Mouse (Mus musculus): Measurements from ENCODE around the gene Fam196b.

The Fam196b gene

DNA sequence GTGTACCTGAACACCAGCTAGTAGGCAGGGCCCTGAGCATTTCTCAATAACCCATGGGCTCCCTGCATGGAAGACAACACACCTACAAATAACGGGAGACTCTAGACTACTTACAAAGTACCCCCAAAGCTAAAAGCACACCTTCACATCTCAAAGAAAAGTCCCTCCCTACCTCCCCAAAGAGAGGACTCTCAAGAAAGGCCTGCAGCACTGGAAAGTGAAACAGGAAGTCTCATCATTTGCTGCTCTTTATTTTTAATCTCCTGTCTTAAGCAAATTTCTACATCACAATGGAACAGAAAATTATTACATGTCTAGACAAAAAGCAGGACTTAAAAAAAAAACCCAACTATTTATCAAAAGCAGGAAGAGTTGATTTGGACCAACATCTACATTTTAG is 90.7 kb downstream of the Fam196b start:
- DNase-seq (ENCODE audit: low read depth, low spot score) = peak; percentile 27

DNA sequence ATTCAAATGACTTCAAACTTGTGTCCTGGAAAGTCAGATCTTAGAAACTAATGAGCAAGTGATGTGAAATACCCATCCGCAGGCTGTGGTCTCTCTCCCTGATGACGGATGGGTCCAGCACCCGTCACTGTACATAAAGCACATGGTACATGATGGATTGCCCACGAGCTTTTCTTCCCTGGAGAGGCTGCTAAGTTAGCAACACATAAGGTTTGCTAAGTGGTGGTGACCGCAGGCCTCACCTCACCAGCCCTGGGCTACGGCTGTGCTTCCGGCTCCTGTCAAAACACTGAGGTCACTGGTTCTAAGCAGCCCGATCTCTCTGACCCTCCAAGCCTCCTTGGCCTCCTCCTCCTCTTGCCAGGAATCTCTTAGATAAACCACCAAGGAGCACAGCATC is 91.7 kb downstream of the Fam196b start:
- no peak for DNase-seq (ENCODE audit: low read depth, low spot score)

- no peak for DNase-seq (ENCODE audit: low read depth, low spot score)
Measured at GRCm38 (mm10) chr11:34406850-34407249, 92.2 kb downstream of the Fam196b start.

DNA sequence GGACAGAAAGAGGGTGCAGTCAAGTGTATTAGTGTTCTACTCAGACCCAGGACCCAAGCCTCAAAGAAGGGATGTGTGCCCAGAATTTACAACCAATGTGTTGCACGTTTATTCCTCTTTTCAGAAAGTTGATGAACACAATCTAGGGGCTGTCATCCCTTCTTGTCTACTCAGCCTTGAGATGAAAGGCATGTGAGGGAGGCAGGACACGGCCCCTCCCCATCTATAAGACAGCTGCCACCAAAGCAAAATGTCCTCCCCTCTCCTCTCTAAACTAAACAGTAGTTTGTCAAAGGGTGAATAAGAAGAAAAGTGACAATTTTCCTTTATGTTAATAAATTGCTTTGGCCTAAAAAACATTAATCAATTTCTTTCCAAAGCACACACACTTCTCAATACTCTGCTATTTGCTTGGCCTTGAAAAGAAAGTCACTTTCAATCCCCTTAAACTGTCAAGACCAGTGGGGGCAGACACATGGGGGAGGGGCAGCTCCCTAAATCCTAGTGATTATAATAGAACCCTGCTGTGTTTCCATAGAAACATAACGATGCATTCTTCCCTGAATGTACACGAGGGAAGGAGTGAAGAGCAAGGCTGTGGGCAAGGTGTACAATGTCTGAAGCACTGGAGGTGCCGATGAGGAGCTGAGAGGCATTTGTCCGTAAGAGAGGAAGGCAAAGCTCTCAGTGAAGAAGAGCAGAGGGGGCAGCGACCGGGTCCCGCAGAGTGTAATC is 101.4 kb downstream of the Fam196b start:
- no peak for DNase-seq (ENCODE audit: low read depth, low spot score)

- no peak for DNase-seq (ENCODE audit: low read depth, low spot score)
Measured at GRCm38 (mm10) chr11:34416619-34416979, 102.0 kb downstream of the Fam196b start.

DNA sequence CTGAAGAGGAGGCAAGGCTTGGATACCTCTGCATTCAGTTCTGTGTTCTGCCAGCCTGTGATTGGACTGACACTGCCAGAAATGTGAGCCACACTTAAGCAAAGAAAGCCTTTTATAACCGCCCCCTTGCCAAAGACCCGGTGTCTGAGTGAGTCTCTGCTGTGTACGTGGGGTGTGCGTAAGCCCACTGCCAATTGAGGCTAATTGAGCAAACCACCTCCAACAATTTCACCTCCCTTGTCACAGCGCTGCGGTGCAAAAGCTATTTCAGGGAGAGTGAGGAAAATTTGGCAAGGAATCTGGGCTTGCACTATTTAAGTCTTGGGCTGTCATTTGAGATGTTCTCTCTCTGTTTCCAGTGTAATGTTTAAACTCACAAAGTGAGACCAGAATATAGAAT is 106.4 kb downstream of the Fam196b start:
- DNase-seq (ENCODE audit: low read depth, low spot score) = no peak

DNA sequence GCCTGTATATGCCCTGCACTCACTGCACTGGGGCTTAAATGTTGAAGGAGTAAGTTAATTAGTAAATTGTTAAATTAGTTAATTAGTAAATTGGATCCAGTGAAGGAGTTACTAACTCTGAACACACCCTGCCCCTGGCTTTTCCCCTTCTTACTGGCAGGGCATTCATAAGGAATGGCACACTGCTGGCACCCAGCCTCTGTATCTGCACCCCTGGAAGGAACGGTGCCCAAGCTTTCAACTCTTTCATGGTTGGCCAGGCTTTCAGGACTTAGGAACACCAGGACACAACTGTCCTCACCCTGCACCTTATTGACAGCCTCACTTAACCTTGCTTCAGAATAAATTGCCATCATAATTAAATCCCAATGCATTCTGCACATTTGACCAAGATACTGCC is 109.9 kb downstream of the Fam196b start:
- DNase-seq (ENCODE audit: low read depth, low spot score) = no peak

DNA sequence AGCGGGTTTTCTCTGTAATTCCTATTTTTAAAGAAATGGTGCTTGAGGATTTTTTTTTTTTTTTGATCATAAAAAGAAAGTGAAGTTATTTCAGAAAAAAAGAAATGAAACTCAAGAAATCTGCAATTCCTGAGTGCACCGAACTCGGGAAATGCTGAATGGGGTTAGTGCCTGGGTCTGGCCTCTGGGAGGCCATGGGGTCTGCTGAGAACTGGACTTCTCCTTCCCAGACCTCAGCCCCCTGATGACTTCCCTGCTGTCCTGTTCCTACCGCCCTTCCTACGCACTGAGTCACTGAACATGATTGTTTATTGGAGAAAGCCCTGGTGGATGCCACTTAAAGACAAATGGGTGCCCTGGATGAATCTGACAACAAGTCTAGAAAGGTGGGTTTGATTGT is 112.6 kb downstream of the Fam196b start:
- DNase-seq (ENCODE audit: low read depth, low spot score) = no peak

DNA sequence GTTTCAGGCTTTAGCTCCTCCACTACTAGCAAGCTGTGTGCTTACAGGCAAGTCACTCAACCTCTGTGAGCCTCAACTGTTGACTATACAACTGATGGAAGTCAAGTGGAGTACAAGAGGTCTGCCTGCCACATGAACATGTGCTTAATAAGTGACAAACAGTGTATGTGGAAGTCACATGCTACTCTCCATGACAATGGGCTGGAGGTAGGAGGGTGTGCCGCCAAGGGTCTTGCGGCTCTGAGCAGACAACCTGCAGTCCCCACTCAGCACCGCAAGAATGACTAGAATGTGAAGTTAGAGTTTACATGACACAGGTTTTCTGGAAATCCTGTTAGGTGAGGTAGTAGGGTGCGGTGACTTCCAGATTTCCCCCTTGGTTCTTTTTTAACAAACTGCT is 116.3 kb downstream of the Fam196b start:
- DNase-seq (ENCODE audit: low read depth, low spot score) = no peak

GRCm38 (mm10) chr11:34431371-34431770 is 116.7 kb downstream of the Fam196b start:
- DNase-seq (ENCODE audit: low read depth, low spot score) = no peak

DNA sequence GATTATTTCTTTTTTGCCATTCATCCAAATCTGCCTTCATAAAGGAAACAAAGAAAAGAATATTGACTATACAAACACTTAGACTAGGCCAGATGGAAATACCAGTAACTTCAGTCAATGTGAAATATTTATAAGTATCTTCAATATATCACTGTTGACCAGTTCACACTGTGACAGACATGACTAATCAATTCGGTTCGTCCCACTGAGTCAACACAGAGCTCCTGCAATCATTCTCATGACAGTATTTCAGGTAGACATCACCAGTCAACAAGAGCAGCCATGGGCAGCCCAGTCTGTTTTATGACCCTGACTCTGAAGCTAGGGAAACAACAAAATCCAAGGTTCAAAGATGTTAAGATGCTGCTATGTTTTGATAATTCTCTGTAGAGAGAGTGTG is 117.4 kb downstream of the Fam196b start:
- no peak for DNase-seq (ENCODE audit: low read depth, low spot score)

- DNase-seq (ENCODE audit: low read depth, low spot score) = no peak
Measured at GRCm38 (mm10) chr11:34437446-34437845, 122.8 kb downstream of the Fam196b start.

- no peak for DNase-seq (ENCODE audit: low read depth, low spot score)
Measured at GRCm38 (mm10) chr11:34438429-34438828, 123.8 kb downstream of the Fam196b start.

GRCm38 (mm10) chr11:34447891-34448290 is 133.3 kb downstream of the Fam196b start:
- DNase-seq (ENCODE audit: low read depth, low spot score) = peak; percentile 50

DNA sequence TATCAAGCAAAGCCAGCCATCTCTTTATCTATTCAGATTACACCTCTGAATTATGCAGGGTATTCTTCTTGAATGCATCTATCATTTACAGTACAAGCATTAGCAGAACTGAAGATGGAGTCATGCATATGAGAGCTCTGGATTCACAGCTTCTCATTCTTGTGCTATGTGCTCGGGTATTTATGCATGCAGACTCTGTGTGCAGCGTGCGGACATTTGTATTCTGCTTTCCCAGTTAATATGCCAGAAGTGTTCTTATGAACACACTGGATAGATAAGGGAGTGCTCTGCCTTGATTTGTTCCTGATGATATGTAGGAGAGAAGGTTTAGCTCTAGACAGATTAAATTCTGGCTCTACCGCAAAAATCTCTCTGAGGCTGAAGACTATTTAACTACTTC is 135.3 kb downstream of the Fam196b start:
- DNase-seq (ENCODE audit: low read depth, low spot score) = no peak

- DNase-seq (ENCODE audit: low read depth, low spot score) = peak; percentile 25
Measured at GRCm38 (mm10) chr11:34467056-34467455, 152.4 kb downstream of the Fam196b start.

DNA sequence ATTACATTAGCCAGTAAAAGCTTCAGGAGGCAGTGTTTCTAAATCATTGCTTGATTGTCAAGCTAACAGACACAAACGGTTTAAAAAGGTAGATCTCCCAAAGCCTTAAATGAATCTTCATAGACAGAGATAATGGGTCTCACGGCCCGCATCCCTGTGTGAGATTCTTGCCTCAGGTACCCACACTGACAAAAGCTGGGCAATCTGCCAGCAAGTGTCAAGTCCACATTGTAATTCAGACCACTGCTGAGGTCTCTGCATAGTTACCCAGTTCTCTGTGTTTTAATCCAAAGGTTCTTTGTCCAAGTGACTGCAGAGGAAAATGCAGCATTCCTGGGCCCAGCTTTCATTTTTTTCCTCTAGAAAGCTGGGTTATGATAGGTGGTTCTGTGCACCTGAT is 153.9 kb downstream of the Fam196b start:
- DNase-seq (ENCODE audit: low read depth, low spot score) = no peak

- no peak for DNase-seq (ENCODE audit: low read depth, low spot score)
Measured at GRCm38 (mm10) chr11:34469792-34470191, 155.2 kb downstream of the Fam196b start.

Data from CD4-positive, CD25-positive, alpha-beta regulatory T cell, adult 2 months (primary cell).